Mouse (Mus musculus) cerebellum, postnatal 4 days (tissue): ENCODE results near the gene Hist1h2aa.

ENCODE experiments used
- DNase-seq, 2 experiments: peaks; one replicate each; pipeline ENCODE4 v3.0.0; 2022; ENCODE audit warnings: low spot score in 2 of 2, mixed read lengths in 1 of 2

The Hist1h2aa gene

DNA sequence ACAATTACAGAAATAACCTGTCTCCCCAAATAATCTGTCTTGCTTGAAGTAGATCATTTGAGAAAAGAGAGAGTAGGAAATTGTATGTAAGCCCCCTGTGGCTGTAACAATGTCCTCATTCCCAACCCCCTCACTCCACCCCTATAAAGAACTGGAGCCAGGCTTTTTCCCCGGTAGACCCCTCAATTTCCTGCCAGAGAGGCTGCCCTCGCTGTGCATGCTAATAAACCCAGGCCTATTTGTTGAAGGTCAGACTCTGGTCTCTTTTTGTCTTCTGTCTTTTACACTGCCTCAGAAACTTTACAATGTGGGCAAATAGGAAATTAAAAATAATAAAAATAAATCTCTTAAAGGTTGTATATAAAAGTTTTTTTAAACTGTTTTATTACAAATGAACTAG is 12.0 kb downstream of the Hist1h2aa start:
- no peak for DNase-seq

DNA sequence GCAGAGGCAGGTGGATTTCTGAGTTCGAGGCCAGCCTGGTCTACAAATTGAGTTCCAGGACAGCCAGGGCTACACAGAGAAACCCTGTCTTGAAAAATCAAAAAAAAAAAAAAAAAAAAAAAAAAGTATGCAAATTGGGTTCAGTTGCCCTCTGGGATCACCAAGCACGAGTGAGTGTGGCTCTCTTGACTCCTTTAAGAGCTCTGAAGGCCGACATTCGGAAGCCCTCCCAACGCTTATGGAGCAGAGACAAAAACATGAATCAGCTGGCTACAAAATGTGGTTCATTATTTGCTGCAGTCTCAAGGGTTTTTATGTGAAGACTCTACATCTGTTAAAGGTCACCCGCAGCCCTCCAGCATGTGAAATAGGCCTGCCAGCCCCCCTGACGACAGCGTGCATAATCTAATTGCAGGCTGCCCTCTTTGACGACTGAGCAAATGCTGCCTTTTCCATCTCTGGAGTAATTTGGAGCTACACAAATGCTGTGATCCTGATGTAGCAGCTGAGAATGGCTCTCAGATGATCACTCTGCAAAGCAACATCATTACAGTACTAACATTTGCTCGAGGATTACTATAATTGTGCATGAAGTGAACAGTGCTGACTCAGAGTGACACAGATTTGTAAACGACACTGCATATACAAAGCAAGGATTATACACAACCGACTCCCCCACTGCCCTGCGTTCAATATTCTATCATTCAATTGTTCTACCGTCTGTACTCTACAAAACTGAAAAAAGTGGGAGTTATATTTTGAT is 15.4 kb downstream of the Hist1h2aa start:
- DNase-seq = peak in 1 of 2 experiments; percentile 4

DNA sequence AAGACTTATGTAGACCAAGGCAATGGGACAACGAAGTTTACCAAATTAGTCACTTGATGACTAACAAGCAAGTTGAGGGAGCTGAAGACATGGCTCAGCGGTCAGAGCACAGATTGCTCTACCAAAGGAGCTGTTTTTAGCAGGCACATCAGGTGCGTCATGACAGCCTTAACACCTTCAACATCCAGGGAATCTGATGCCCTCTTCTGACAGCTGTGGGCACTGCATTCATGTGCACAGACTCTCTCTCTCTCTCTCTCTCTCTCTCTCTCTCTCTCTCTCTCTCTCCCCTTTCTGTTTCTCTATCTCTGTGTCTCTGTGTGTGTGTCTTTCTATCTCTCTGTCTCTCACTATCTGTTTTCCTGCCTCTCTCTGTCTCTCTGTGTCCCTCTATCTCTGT is 16.7 kb downstream of the Hist1h2aa start:
- DNase-seq = no peak

DNA sequence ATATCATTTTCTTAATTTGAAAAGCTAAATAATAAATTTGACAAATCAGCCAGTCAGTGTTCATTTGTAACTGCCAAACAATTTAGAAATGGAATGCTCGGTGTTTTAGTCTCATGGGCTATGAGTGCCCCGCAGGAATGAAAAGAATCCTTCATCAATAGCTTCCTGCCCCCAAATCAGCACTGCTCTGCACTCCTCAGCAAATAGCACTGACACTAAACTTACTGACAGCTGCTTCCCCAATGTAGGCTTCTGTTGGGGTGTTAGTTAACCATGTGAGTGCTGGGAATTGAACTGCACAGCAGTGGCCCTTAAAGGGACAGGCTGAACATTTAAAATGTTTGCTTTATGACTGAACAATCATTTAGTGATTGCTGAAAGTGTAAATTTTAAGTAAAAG is 25.5 kb downstream of the Hist1h2aa start:
- no peak for DNase-seq

DNA sequence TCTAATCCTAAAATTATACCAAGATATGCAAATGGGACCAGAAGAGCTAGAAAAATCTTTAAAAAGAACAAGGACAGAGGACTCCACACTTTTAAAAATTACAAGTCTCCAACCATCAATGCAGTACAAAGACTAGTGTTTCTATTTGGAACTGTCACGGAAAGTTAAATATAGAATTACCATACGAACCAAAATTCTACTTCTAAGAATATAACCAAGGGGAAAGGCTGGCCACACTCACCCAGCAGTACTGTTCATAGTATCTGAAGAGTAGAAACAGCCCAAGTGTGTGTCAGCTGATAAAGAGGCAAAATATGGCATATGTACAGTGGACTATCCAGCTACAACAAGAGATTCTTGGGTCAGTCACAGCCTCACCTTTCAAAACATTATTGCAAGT is 30.6 kb downstream of the Hist1h2aa start:
- no peak for DNase-seq

DNA sequence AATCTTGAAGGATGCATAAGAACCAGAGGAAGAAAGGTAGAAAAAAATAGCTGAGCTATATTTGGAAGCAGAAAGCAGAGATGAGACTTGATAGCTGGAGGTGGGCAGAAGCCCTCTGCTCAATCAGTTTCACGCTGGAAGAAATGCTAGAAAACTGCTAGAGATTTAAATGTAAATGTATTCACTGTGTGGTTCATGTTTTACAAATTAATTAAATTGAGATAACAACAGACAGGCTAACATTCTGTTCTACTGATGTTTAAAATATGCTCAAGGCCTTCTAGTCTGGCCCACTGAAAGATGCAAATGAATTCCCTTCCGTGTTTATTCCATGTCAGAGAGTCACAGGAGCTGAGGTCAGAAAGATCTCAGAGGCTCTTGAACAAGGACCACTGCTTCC is 37.6 kb downstream of the Hist1h2aa start:
- DNase-seq = no peak

DNA sequence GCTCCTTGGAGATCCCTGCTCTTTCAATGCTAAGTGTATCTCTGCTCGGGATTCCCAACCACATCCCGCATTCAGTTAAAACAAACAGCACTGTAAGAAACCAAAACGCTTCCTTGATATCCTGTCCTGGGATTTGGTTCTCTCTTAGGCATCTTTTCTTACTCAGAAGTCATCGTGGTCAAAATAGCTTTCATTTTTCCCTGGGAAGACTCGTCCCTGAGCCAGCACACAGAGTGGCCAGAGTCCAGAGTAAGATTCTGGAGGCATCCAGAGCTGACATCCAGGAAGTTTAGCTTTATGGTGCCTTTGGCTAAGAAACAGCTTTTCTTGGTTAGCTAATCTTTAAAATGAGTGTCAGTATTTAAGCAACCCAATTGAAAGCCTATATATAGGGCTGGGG is 38.0 kb downstream of the Hist1h2aa start:
- no peak for DNase-seq
